Mouse (Mus musculus) forebrain, embryonic 14.5 days (tissue): ENCODE measurements at regions not wholly inside any gene's neighbourhood (a gene's known extent, or its start where the extent isn't known, plus 50 kb on each side); places are given as distances from the start of the nearest gene placed in this dataset.

Experiments
- ATAC-seq: fragments of 200-750 bp; cut with Nextera tagmentation; 2 replicates; pipeline ENCODE4 v1.8.0; 2017; ENCODE audit warnings: mild to moderate bottlenecking, moderate library complexity
- DNase-seq: peaks from one replicate; pipeline ENCODE4 v3.0.0-alpha.2; 2015; ENCODE audit warnings: low spot score
- H3K27ac ChIP-seq: fragments of 300-500 bp; sonication (generic); 2 replicates; pipeline ENCODE4 v1.5.1; 2014; ENCODE audit warnings: low read depth, mild to moderate bottlenecking, control low read depth, low read length, moderate library complexity
- H3K27me3 ChIP-seq: fragments of 300-500 bp; sonication (generic); replicated peaks from 2 replicates; pipeline ENCODE4 v1.6.1; 2014; ENCODE audit warnings: low read length, control low read depth, mixed read lengths; ENCODE audit not compliant: control insufficient read depth, insufficient read depth
- H3K36me3 ChIP-seq: fragments of 300-500 bp; sonication (generic); 2 replicates; pipeline ENCODE4 v1.6.1; 2014; ENCODE audit warnings: low read length, control low read depth; ENCODE audit not compliant: control insufficient read depth, insufficient read depth
- H3K4me1 ChIP-seq: fragments of 300-500 bp; sonication (generic); 2 replicates; pipeline ENCODE4 v1.6.1; 2014; ENCODE audit warnings: antibody characterized with exemption, low read length, control low read depth; ENCODE audit not compliant: control insufficient read depth, insufficient read depth
- H3K4me2 ChIP-seq: fragments of 300-500 bp; sonication (generic); 2 replicates; pipeline ENCODE4 v1.6.1; 2014; ENCODE audit warnings: mild to moderate bottlenecking, control low read depth, low read length
- H3K4me3 ChIP-seq: fragments of 300-500 bp; sonication (generic); 2 replicates; pipeline ENCODE4 v1.5.1; 2014; ENCODE audit warnings: low read depth, low read length, control low read depth
- H3K9ac ChIP-seq: fragments of 300-500 bp; sonication (generic); 2 replicates; pipeline ENCODE4 v1.6.1; 2014; ENCODE audit warnings: mild to moderate bottlenecking, low read length, control low read depth, moderate library complexity
- H3K9me3 ChIP-seq: fragments of 300-500 bp; sonication (generic); replicated peaks from 2 replicates; pipeline ENCODE4 v1.6.1; 2016; ENCODE audit warnings: low read length, control low read depth, mixed read lengths; ENCODE audit not compliant: control insufficient read depth
- WGBS: fragments of 180-500 bp; shearing (Covaris S2); extraction: QIAGEN DNeasy Blood & Tissue Kit; methylation state at CpG from one replicate; pipeline ENCODE4 v1.1.7; 2014; 5-methylcytosine and 5-hydroxymethylcytosine counted together

DNA sequence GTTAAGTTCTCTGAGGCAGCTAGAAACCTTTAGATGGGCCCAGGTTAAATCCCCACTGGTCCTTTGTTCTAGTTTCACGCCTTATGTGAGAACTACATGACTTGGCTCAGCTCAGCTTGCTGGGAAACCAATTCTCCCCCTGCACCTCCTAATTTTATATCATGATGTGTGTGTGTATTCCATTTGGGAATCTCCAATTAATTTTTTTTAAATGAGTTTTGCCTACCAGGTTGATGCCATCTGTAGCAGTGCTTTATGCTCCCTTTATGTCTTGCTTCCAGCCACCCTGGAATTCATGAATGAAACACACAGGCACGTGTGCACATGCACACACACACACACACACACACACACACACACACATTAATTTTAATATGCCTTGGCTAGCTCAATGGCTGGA is 180.0 kb upstream of the Gli3 start:
- Histone ChIP-seq H3K36me3 (no peaks in the 10 kb centered on the region), H3K4me2 (no peak overlapping the region), H3K27ac (no peak overlapping the region), H3K4me3 (no peak overlapping the region), H3K9me3 (no peaks in the 10 kb centered on the region; the same call in 1 of the 2 replicates), H3K9ac (no peak overlapping the region), H3K4me1 (no peaks in the 10 kb centered on the region), H3K27me3 (no peaks in the 10 kb centered on the region)
- DNase-seq (peak; percentile 37), ATAC-seq (peak; percentile 65; the same call in 1 of the 2 replicates)
- WGBS: 14% methylated on average over 2 of the region's 2 CpGs

DNA sequence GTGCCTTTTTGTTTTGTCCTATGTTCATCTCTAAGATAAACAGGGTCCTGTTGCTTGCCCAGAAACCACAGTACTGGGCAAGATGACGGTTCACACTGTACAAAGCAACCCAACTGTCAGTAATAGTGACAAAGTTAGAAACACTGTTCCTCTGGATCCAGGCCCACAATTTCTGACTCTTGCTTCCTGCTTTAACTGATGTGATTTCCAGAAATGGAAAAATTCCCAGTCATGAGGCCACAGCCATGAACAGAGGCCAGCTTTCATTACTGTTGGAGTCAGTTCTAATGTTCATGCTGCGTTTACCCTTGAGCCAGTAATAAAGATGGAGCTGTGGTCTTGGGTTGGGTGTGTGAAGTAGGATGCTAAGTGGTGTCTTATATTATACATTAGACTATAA is 164.6 kb upstream of the Gli3 start:
- no peak for DNase-seq
- no peak overlapping the region for H3K4me3 ChIP-seq
- 86% methylated on average over 2 of the region's 2 CpGs for WGBS

DNA sequence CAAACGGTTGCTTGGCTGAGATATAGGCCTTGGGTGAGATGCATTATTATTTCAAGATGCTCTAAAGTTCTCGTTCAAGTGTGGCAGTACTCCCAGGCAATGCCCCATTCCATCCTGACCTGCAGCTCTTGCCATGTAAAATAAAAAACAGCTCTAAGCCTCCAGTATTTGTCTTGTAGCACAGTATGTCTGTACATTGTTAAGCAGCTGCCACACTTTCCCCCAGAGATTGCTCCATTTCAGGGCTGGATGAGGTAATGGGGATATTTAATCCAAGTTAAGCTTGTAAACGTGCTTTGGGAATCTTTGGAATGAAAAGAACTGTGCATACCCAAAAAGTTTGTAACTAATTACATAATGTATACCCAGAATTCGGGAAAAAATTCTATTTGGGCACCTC is 137.6 kb upstream of the Gli3 start:
- no peaks in the 10 kb centered on the region for H3K36me3 ChIP-seq
- H3K4me3 ChIP-seq: no peak overlapping the region
- WGBS: 52% methylated on average over 4 of the region's 4 CpGs
- H3K9ac ChIP-seq: no peak overlapping the region
- DNase-seq (no peak), ATAC-seq (no peak)
- H3K27me3 ChIP-seq: no peaks in the 10 kb centered on the region
- no peaks in the 10 kb centered on the region for H3K9me3 ChIP-seq
- H3K4me1 ChIP-seq: no peaks in the 10 kb centered on the region
- no peak overlapping the region for H3K27ac ChIP-seq
- no peak overlapping the region for H3K4me2 ChIP-seq

More for the DNA sequence above, 164.6 kb upstream of the Gli3 start:
- no peaks in the 10 kb centered on the region for H3K4me1 ChIP-seq
- H3K4me2 ChIP-seq: no peak overlapping the region
- H3K9me3 ChIP-seq: no peaks in the 10 kb centered on the region
- no peak overlapping the region for H3K27ac ChIP-seq
- H3K27me3 ChIP-seq: no peaks in the 10 kb centered on the region
- H3K36me3 ChIP-seq: no peaks in the 10 kb centered on the region
- H3K9ac ChIP-seq: no peak overlapping the region
- no peak for ATAC-seq

DNA sequence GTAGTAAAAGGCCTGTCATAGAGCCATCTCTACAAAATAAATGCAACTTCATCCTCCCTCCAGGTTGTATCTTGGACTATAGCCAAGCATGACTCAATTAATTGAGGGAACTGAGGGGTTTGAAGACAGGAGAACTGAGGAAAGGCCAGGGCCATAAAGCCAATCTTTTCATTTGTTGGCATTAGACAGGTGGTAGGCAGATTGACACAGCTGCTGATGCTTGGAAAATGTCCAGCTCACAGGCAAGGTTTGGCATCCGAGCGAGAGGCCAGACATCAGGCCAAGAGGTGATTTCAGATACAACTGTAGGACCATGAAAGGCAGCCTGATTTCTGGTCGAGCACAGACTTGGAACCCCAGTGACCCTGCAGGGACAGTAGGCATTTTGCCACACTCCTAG is 136.9 kb upstream of the Gli3 start:
- Histone ChIP-seq H3K4me3 (no peak overlapping the region), H3K36me3 (no peaks in the 10 kb centered on the region), H3K27ac (no peak overlapping the region), H3K4me1 (no peaks in the 10 kb centered on the region), H3K9me3 (no peaks in the 10 kb centered on the region), H3K4me2 (no peak overlapping the region), H3K9ac (no peak overlapping the region), H3K27me3 (no peaks in the 10 kb centered on the region)
- ATAC-seq: no peak
- DNase-seq: no peak
- WGBS: 62% methylated on average over 3 of the region's 3 CpGs

DNA sequence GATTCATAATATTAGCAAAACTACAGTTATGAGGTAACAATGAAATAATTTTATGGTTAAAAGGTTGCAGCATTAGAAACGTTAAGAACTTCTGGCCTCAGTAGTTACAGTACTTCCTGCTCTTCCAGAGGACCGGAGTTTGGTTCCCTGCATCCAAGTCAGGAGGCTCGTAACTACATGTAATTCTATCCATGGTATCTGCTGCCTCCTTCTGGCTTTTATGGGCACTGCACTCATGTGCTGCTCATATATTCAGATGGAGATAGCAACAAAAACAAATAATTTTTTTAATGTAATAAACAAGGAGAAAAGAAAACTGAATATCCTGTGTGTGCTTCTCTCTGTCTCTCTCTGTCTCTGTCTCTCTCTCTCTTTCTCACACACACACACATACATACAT is 133.5 kb upstream of the Gli3 start:
- no peak overlapping the region for H3K4me3 ChIP-seq
- H3K27ac ChIP-seq: no peak overlapping the region
- WGBS: 95% methylated on average over 3 of the region's 3 CpGs
- H3K9ac ChIP-seq: no peak overlapping the region
- H3K9me3 ChIP-seq: no peaks in the 10 kb centered on the region
- no peak for DNase-seq
- ATAC-seq: no peak
- no peaks in the 10 kb centered on the region for H3K36me3 ChIP-seq
- H3K27me3 ChIP-seq: no peaks in the 10 kb centered on the region
- no peak overlapping the region for H3K4me2 ChIP-seq
- H3K4me1 ChIP-seq: no peaks in the 10 kb centered on the region

DNA sequence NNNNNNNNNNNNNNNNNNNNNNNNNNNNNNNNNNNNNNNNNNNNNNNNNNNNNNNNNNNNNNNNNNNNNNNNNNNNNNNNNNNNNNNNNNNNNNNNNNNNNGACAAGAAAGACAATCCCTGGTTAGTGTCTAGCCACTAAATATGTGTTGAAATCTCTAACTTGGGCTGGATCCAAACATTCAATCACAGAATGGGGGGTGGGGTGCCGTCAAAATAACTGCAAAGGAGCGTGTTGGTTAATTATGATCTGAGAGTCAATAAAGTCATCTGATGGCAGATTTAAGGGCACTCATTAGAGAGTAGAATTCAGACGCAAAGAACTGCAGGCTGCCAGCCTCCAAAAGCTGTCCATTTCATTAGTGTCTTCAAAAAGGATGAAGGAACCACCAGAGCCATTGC is 119.6 kb upstream of the Gli3 start:
- no peaks in the 10 kb centered on the region for H3K9me3 ChIP-seq
- no peaks in the 10 kb centered on the region for H3K36me3 ChIP-seq
- no peak overlapping the region for H3K4me3 ChIP-seq
- DNase-seq (no peak), ATAC-seq (no peak)
- 26% methylated on average over 3 of the region's 3 CpGs for WGBS
- no peak overlapping the region for H3K4me2 ChIP-seq
- H3K27ac ChIP-seq: no peak overlapping the region
- 0 out of 2 replicates have a peak, but pooled peaks cover 3% of the 10 kb centered on the region for H3K4me1 ChIP-seq
- H3K27me3 ChIP-seq: no peaks in the 10 kb centered on the region
- no peak overlapping the region for H3K9ac ChIP-seq

DNA sequence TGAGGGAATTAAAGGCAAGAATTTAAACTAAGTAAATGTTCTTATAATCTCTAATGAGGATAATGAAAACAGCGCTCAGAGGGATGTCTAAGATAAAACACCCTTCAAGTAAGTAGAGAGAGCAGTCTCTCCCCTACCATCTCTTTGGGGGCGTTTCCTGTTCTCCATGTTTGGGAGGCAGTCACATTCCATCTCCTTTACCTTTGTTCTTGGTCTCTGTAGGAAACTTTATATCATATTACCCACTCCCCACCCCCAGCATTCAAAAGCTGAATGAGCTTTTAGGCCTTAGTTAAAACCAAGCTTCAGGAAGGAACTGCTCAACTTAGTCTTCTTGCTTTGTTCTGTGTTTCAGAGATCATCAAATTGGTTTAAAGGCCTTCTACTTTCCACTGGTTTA is 116.2 kb upstream of the Gli3 start:
- Histone ChIP-seq H3K27me3 (no peaks in the 10 kb centered on the region), H3K9ac (no peak overlapping the region), H3K27ac (no peak overlapping the region), H3K4me2 (no peak overlapping the region), H3K9me3 (no peaks in the 10 kb centered on the region), H3K4me3 (no peak overlapping the region), H3K36me3 (no peaks in the 10 kb centered on the region), H3K4me1 (0 out of 2 replicates have a peak, but pooled peaks cover 3% of the 10 kb centered on the region)
- WGBS: 8% methylated on average over 2 of the region's 2 CpGs
- no peak for DNase-seq
- no peak for ATAC-seq

DNA sequence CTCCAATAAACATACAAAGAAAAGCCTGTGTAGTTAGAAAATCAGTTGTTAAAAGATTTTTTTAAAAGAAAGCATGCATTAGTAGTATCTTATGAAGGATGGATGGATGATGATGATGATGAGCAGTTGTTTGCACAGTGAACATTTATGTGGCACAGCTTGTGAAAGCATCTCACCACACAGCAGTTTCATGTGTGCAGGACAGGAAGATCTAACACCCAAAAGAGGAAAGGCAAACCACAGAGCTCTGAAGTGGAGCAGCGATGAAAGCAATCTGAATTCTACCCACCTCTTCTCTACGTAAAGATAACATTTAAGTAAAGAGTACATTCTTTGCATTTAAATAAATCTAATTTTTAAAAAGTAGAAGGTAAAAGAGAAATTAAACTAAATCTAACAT is 96.6 kb upstream of the Gli3 start:
- WGBS: 94% methylated on average over 2 of the region's 2 CpGs
- H3K9me3 ChIP-seq: no peaks in the 10 kb centered on the region
- H3K4me1 ChIP-seq: no peaks in the 10 kb centered on the region
- H3K27ac ChIP-seq: no peak overlapping the region
- ATAC-seq (no peak), DNase-seq (no peak)
- H3K4me3 ChIP-seq: no peak overlapping the region
- no peak overlapping the region for H3K4me2 ChIP-seq
- H3K9ac ChIP-seq: no peak overlapping the region
- H3K36me3 ChIP-seq: no peaks in the 10 kb centered on the region
- H3K27me3 ChIP-seq: no peaks in the 10 kb centered on the region

DNA sequence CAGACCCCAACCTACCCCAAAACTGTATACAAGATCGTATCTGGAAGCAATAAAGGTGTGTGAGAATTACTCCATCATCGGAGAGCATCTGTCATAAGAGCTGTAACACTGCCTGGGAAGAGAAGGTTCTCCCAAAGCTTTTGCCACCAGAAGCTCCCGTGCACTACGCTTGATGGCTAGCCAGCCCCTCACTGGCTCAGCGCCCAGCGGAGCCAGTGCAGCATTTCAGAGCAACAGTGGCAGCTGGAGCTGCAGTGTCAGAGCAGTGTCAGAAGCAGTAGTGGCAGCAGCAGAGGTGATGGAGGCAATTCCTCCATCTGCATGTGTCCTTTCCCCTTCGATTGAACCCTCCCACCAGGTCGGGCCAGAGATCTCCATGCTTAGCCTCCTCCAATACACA is 83.0 kb upstream of the Gli3 start:
- Histone ChIP-seq H3K4me1 (no peaks in the 10 kb centered on the region), H3K9me3 (no peaks in the 10 kb centered on the region), H3K4me2 (no peak overlapping the region), H3K9ac (no peak overlapping the region), H3K27me3 (no peaks in the 10 kb centered on the region), H3K27ac (no peak overlapping the region), H3K36me3 (no peaks in the 10 kb centered on the region), H3K4me3 (no peak overlapping the region)
- peak; percentile 37 for DNase-seq
- 74% methylated on average over 8 of the region's 8 CpGs for WGBS
- ATAC-seq: no peak
